Mouse (Mus musculus) WW6 (cell line): Measurements from ENCODE around the gene Abcd3.
"Not testable (repeated sequence)": the region's sequence is repeated elsewhere in the genome, so short reads cannot be mapped to it uniquely, and the experiment has no call there.

Source experiments
- DNase-seq: peaks from one replicate; pipeline ENCODE4 v3.0.0-alpha.2; 2013; ENCODE audit warnings: low read depth, low spot score

Abcd3 gene

DNA sequence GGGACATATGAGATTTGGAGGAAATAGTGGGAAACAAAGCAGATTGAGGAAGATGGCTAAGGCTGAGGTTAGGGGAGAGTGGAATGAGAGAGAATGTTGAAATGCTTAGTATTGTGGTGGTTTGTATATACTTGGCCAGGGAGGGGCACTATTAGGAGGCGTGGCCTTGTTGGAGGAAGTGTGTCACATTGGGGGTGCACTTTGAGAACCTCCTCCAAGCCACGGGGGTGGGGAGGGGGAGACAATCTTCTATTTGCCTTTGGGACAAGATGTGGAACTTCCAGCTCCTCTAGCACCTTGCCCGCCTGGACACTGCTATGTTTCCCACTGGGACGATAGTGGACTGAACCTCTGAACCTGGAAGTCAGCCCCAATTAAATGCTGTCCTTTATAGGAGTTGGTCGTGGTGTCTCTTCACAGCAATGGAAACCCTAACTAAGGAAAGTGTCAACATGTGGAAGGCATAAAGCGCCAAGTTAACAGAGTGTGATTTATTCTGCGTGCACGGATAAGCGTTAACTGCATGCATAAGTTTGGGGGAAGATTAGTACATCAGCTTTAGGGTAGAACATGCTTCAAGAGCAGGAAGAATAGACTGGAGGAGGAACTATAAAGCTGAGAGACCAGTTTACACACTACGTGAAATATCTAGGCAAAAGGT, 3.8 kb upstream of the Abcd3 start:
- DNase-seq: no peak

- DNase-seq: no peak
Measured at GRCm38 (mm10) chr3:121815549-121816235, 590 bp upstream of the Abcd3 start.

- DNase-seq: no peak
Measured at GRCm38 (mm10) chr3:121814413-121814864, 663 bp downstream of the Abcd3 start.

- DNase-seq: no peak
Measured at GRCm38 (mm10) chr3:121813834-121814233, 1.3 kb downstream of the Abcd3 start.

GRCm38 (mm10) chr3:121808246-121808645, 6.9 kb downstream of the Abcd3 start:
- DNase-seq: no peak

DNA sequence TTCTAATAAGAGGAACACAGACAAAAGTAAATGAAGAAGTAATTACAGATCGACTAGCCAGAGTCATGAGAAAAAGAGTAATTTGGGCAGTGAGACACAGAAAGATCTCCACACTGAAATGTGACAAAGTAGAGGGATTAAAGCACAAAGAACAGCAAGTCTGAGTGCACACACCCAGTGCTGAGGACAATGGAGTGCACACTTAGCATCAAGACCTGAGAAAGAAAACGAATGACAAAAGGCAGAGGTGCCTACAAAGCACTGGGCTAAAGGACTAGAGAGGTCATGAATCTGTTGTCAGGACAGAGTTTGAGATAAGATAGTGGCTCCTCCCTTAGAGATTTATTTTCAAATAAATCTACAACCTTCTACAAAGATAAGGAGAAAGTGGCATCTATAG, 20.9 kb downstream of the Abcd3 start:
- peak; percentile 45 for DNase-seq

DNA sequence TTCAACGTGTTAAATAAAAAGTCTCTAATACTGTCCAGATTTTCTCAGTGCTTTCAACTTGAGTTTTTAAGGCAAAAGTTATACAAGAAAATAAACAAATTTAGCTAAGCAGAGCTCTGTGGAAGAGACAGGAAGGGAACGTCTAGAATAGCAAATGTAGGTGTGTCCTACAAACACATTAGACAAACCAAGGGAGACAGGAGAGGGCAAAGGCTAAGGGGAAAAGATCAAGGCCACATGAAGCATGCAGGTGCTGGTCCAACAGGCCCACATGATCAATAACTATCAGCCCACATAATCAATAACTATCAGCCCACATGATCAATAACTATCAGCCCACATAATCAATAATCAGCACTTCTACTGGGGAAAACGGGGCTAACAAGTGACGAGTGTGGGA, 22.9 kb downstream of the Abcd3 start:
- no peak for DNase-seq

- no peak for DNase-seq
Measured at GRCm38 (mm10) chr3:121790442-121790841, 24.7 kb downstream of the Abcd3 start.

- no peak for DNase-seq
Measured at GRCm38 (mm10) chr3:121789790-121790189, 25.3 kb downstream of the Abcd3 start.

- DNase-seq: no peak
Measured at GRCm38 (mm10) chr3:121783020-121783419, 32.1 kb downstream of the Abcd3 start.

DNA sequence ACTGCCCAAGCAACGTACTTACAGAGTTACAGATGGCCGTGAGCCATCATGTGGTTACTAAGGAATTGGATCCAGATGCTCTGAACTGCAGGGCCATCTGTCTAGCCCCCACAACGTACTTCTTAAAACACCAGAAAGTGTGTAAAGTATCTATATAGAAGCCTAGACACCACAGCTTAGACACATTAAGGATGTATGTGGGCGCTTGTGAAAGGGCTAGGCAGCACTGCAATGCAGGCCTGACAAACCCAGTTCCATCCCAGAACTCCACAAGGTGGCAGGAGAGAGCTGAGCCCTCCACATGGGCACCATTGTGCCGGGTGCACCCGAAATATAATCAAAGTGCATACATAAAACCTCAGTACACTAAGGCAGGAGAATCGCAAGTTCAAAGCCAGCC, 37.2 kb downstream of the Abcd3 start:
- peak; percentile 26 for DNase-seq

- not testable (repeated sequence) for DNase-seq
Measured at GRCm38 (mm10) chr3:121773336-121773735, 41.8 kb downstream of the Abcd3 start.

DNA sequence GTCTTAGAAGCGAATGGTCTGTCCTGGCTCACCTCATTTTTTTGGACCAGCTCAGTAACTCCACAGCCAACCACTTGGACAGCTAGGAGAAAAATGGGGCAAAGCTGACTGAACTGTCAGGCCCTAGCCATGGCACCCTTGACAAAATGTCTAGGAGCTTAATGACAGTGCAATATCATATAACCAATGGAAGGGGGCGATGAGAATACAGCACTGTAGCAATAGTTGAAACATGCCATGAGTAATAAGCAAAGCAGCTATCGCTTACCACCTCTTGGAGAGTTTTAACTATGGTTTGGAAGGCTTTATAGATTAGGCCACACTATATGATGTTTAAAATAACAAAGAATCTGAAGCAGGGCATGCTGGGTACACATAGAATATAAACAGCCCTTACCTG, 46.3 kb downstream of the Abcd3 start:
- no peak for DNase-seq

DNA sequence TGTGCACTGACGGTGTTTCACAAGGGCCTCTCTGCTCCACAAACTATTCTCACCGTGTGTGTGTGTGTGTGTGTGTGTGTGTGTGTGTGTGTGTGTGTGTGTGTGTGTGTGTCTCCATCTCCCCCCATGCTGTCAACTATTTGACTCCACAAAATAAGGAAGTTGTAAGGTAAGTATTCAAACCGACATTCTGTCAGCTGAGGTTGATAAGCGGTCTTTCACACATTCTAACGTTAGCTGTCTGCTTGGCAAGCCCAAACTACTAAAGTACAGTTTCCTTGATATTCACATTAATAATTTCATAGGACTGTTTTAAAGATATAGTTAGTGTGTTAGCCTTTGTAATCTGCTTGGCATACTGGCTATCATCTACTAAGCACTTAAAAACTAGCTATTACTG, 48.3 kb downstream of the Abcd3 start:
- DNase-seq: no peak

DNA sequence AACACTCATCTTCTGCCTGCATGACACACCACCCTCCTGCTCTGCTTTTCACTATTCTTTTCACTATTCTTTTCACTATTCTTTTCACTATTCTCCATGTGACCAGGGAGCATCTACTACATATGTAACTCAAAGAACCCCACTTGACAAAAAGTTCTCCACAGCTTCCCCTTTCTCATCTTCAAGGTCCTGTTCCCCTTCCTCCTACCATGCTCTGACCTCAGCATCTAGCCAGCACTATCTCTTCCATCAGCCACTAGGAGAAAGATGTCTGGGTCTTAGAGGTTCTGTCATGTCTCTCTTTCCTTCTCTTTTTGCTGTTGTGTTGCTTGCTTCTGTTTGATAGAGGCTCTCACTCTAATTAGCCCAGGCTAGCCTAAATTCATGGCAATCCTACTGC, 49.1 kb downstream of the Abcd3 start:
- no peak for DNase-seq

GRCm38 (mm10) chr3:121762056-121762852, 52.8 kb downstream of the Abcd3 start:
- no peak for DNase-seq

DNA sequence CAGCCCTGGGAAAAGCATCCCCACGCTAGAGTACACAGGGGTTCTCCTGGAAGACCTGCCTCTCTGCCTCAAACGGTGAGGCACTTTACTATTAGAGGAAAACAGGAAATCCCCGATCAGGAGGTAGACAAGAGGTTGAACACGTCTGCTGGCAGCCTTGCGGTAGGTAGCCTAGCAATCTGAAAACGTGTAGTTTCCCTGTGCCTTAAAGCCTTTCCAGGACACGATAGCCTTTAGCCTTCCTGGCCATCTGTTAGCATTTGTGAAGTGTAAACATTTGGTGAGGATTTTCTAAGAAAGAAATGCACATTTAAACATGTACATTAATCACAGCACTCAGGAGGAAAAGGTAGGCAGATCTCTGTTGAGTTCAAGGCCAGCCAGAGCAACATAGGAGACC, 56.7 kb downstream of the Abcd3 start:
- no peak for DNase-seq

- no peak for DNase-seq
Measured at GRCm38 (mm10) chr3:121755152-121755551, 60.0 kb downstream of the Abcd3 start.

DNA sequence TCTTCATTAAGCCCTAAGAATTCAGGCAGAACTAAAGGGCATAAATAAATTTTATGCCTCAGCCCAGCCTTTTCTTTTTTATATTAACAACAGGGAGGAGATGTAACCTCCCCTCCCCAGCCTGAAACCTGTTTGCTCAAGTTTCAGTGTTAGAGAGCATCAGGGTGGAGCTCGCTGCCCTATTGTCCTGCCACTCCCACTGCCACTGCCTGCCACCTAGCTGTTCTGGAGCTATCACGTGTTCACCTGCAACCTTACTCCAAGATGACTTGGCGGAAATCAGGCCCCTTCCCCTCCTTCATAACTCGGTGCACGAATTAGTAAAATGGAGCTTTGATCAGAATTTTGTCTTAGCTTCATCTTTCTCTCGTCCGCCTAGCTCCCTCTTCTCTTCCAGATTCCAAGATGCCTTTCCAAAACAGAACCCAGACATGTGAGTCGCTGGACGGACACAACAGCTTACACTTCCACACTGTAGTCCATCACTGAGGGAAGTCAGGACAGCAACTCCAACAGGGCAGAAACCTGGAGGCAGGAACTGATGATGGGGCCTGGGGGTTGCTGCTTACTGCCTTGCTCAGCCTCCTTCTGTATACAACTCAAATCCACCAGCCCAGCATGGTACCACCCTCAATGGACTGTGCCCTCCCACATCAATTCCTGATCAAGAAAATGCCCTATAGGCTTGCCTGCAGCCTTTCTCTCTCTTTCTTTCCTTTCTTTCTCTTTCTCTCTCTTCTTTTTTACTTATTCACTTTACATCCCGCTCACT, 60.6 kb downstream of the Abcd3 start:
- DNase-seq: not testable (repeated sequence)

DNA sequence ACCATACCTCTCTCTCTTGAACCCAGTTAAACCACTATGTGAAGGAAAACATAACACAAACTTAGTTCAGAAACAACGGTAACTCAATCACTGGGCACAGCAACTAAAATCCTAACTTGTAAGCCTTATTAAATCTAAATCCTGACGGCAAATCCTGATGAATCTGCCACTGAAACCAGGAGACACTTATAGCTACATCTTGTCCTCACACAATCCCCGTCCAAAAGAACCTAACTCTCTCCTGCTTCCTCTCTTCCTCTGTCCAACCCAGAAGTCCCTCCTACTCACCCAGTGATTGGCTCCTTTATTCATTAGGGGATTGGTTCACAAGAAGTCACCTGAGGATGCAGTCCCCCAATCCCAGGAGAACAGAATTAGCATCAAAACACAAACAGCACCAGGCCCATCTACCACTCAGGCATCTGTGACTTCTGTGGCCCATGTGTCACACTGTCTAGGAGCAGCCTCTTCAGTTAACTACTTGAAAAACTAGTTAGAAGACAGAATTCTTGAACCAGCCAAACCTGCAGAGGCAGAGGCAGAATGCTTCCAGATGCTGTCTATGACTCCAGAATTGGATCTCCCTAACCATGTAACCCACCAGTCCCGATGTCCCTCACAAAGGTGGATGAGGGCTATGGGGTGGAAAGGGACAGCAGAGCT, 73.8 kb downstream of the Abcd3 start:
- DNase-seq: not testable (repeated sequence)
